Mouse (Mus musculus) layer of hippocampus, adult 8-10 months (tissue): ENCODE data around the gene Btn1a1. TPM values are rescaled to one million over a fixed set of nuclear protein-coding genes. Genes with fewer than 3 reads are reported as not detected.

Source experiments
- DNase-seq, 2 experiments: peaks; one replicate each; pipeline ENCODE4 v3.0.0; 2022; ENCODE audit warnings: low spot score in 2 of 2
- total RNA-seq, 4 experiments: library from RNA; stranded (reverse); gene quantifications; 2 replicates each; pipeline ENCODE4 v1.2.4; 2022

The Btn1a1 gene
- total RNA-seq, 4 experiments from 2014 or later = not detected

- no peak for DNase-seq
Observed at GRCm38 (mm10) chr13:23424052-23424380, 41.7 kb downstream of the Btn1a1 start.

- DNase-seq = peak; percentile 92 to 95
Observed at GRCm38 (mm10) chr13:23423286-23424051, 42.2 kb downstream of the Btn1a1 start, which contains the start of gene Abt1. Gene Abt1, minus strand, starts transcription at chr13:23423866.

GRCm38 (mm10) chr13:23422351-23422750 lies 43.4 kb downstream of the Btn1a1 start:
- DNase-seq = no peak

- DNase-seq = peak; percentile 68 to 78
Observed at GRCm38 (mm10) chr13:23412630-23413521, 52.8 kb downstream of the Btn1a1 start.

GRCm38 (mm10) chr13:23412211-23412629 lies 53.5 kb downstream of the Btn1a1 start:
- no peak for DNase-seq

- DNase-seq = peak in 1 of 2 experiments; percentile 68
Observed at GRCm38 (mm10) chr13:23411311-23412210, 54.1 kb downstream of the Btn1a1 start.

GRCm38 (mm10) chr13:23410632-23411031 lies 55.1 kb downstream of the Btn1a1 start:
- no peak for DNase-seq

Other genes with a start within 250 kb of the Btn1a1 start
- gene Vmn1r222, start 230.0 kb downstream of the Btn1a1 start, total RNA-seq = not detected
- gene Vmn1r223, start 218.8 kb downstream of the Btn1a1 start, total RNA-seq = not detected
- 10 to 100 TPM; 26.0 to 33.5 (median 30.2) TPM for gene Zfp322a, start 96.7 kb downstream of the Btn1a1 start, total RNA-seq
- gene Abt1, start 42.0 kb downstream of the Btn1a1 start, total RNA-seq = 1 to 10 TPM; 8.0 to 9.0 (median 8.7) TPM
- gene Btn2a2, start 23.0 kb upstream of the Btn1a1 start, total RNA-seq = 1 to 10 TPM in 2 of 4 experiments, under 1 TPM in 2; 0.80 to 1.9 (median 1.1) TPM
- 100 to 1,000 TPM; 236 to 302 (median 261) TPM for gene Hist1h4h, start 65.1 kb upstream of the Btn1a1 start, total RNA-seq
- gene Hist1h2af, start 68.0 kb upstream of the Btn1a1 start, total RNA-seq = 1 to 10 TPM in 3 of 4 experiments, not detected in 1; 1.6 to 6.5 (median 1.8) TPM
- 1 to 10 TPM; 1.2 to 3.4 (median 2.2) TPM for gene Hist1h3g, start 69.5 kb upstream of the Btn1a1 start, total RNA-seq
- under 1 TPM; 0.34 to 0.73 (median 0.61) TPM for gene Hist1h2bh, start 77.5 kb upstream of the Btn1a1 start, total RNA-seq
- 10 to 100 TPM; 12.5 to 15.7 (median 14.2) TPM for gene Hist1h3f, start 78.2 kb upstream of the Btn1a1 start, total RNA-seq
- 100 to 1,000 TPM; 104 to 155 (median 119) TPM for gene Hist1h4f, start 85.7 kb upstream of the Btn1a1 start, total RNA-seq
- 1 to 10 TPM; 2.5 to 3.3 (median 2.8) TPM for gene Hist1h1d, start 87.4 kb upstream of the Btn1a1 start, total RNA-seq
- 10 to 100 TPM; 34.8 to 43.2 (median 40.0) TPM for gene Hist1h3e, start 96.5 kb upstream of the Btn1a1 start, total RNA-seq
- 1 to 10 TPM; 3.3 to 7.7 (median 4.9) TPM for gene Hist1h2ae, start 105.3 kb upstream of the Btn1a1 start, total RNA-seq
- 10 to 100 TPM; 57.3 to 67.6 (median 60.8) TPM for gene Hist1h2bg, start 105.5 kb upstream of the Btn1a1 start, total RNA-seq
- gene Hist1h2bf, start 108.3 kb upstream of the Btn1a1 start, total RNA-seq = 10 to 100 TPM; 19.2 to 30.0 (median 24.4) TPM
- gene Hist1h2ad, start 108.5 kb upstream of the Btn1a1 start, total RNA-seq = 10 to 100 TPM in 1 of 4 experiments, 1 to 10 TPM in 3; 3.0 to 11.0 (median 5.7) TPM
- gene Hist1h3d, start 109.9 kb upstream of the Btn1a1 start, total RNA-seq = 10 to 100 TPM in 2 of 4 experiments, 1 to 10 TPM in 2; 8.2 to 11.5 (median 10.5) TPM
- gene Hist1h4d, start 115.7 kb upstream of the Btn1a1 start, total RNA-seq = 100 to 1,000 TPM; 106 to 128 (median 119) TPM
- 10 to 100 TPM in 2 of 4 experiments, 1 to 10 TPM in 2; 7.9 to 10.8 (median 9.3) TPM for gene Hist1h2be, start 155.2 kb upstream of the Btn1a1 start, total RNA-seq
- 10 to 100 TPM; 36.1 to 50.5 (median 42.7) TPM for gene Hist1h1e, start 156.7 kb upstream of the Btn1a1 start, total RNA-seq
- gene Hist1h2ac, start 218.0 kb upstream of the Btn1a1 start, total RNA-seq = 1 to 10 TPM; 1.4 to 3.1 (median 2.7) TPM
- gene Hist1h2bc, start 218.3 kb upstream of the Btn1a1 start, total RNA-seq = 10 to 100 TPM; 33.4 to 55.2 (median 44.8) TPM
- under 1 TPM in 1 of 4 experiments, not detected in 3; 0.50 TPM for gene Hist1h1t, start 229.9 kb upstream of the Btn1a1 start, total RNA-seq
- gene Hist1h4c, start 232.6 kb upstream of the Btn1a1 start, total RNA-seq = 10 to 100 TPM; 71.6 to 90.3 (median 85.0) TPM
- gene Hfe, start 245.0 kb upstream of the Btn1a1 start, total RNA-seq = 1 to 10 TPM; 3.9 to 9.4 (median 7.0) TPM